ENCODE assay signal across 28 mouse cellular contexts in the genomic region with DNA sequence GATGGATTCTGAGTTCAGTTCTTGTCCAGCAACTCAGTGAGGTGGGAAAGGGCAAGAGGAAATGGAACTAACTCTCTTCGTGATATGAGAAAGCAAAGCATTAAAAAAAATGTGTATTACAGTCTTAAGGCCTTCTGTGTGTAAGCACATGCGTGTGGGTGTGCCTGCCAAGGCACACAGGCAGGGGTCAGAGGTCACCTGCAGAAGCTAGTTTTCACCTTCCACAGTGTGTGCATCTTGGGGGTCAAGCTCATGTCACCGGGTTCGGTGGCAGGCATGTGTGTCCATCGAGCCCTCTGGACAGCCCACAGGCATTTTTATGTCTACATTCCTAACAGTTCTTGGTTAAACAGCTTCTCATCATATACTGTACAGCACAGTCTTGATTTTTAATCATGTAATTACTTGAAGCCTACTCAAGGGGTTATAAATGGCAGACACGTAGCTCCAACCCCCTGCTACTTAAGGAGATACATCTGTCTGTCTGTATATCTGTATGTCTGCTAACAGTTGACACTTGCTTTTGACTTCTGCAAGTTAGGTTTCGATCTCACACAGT.
DNase-seq lines count a peak whose midpoint lies in the region; ATAC-seq and TF ChIP-seq lines count a peak whose summit lies in the region.
"Had no signal": no experiment of that assay in that cellular context is flagged by ENCODE, and none has a peak within 500 bp of the region (broad histone marks: within the 10 kb centered on the region; RNA-seq: fewer than 3 reads in every experiment).

No protein-coding gene starts in this region.

- no peaks in the 10 kb centered on the region for H3K27me3 ChIP-seq in heart, embryonic 10.5 days (ENCODE audit: insufficient read depth, poor library complexity, severe bottlenecking)
- H3K27me3 ChIP-seq in heart, embryonic 12.5 days (replicated peaks), result no peaks in the 10 kb centered on the region
- H3K27me3 ChIP-seq in lung, embryonic 15.5 days, result no peaks in the 10 kb centered on the region
- no peaks in the 10 kb centered on the region for H3K27me3 ChIP-seq in stomach, embryonic 16.5 days (ENCODE audit: control insufficient read depth, insufficient read depth, low read length)
- H3K27me3 ChIP-seq in stomach, postnatal 0 days (ENCODE audit: control insufficient read depth, insufficient read depth, low read length), result no peaks in the 10 kb centered on the region
- H3K27me3 ChIP-seq: CH12.LX; embryonic facial prominence, embryonic 12.5 days; embryonic facial prominence, embryonic 15.5 days; heart, embryonic 15.5 days; hindbrain, embryonic 13.5 days; Patski had no signal

- TF ChIP-seq CTCF in stomach, postnatal 0 days (IDR thresholded peaks at IDR 0.05; ENCODE audit: low read depth), result no peak

- peak overlapping the region; percentile 52; the same call in 1 of the 2 replicates for H3K27ac ChIP-seq in heart, embryonic 10.5 days
- H3K27ac ChIP-seq in heart, embryonic 12.5 days (ENCODE audit: poor library complexity, severe bottlenecking), result no peak overlapping the region
- no peak overlapping the region for H3K27ac ChIP-seq in lung, embryonic 15.5 days
- 0 out of 2 replicates have a peak overlapping the region, but pooled peaks have one; percentile 4 for H3K27ac ChIP-seq in stomach, embryonic 16.5 days (ENCODE audit: low read length)
- no peak overlapping the region for H3K27ac ChIP-seq in stomach, postnatal 0 days (replicated peaks)
- H3K27ac ChIP-seq: embryonic facial prominence, embryonic 12.5 days; embryonic facial prominence, embryonic 15.5 days; gastrocnemius, adult 2 months; heart, embryonic 15.5 days; hindbrain, embryonic 13.5 days had no signal

- H3K9ac ChIP-seq in heart, embryonic 12.5 days, result no peak overlapping the region
- H3K9ac ChIP-seq in lung, embryonic 15.5 days, result no peak overlapping the region
- H3K9ac ChIP-seq in stomach, embryonic 16.5 days (ENCODE audit: low read length), result no peak overlapping the region
- H3K9ac ChIP-seq in stomach, postnatal 0 days (ENCODE audit: low read length), result no peak overlapping the region
- H3K9ac ChIP-seq: embryonic facial prominence, embryonic 12.5 days; embryonic facial prominence, embryonic 15.5 days; forebrain, postnatal 0 days; heart, embryonic 15.5 days; hindbrain, embryonic 13.5 days had no signal

- no peaks in the 10 kb centered on the region for H3K36me3 ChIP-seq in heart, embryonic 10.5 days
- H3K36me3 ChIP-seq in heart, embryonic 12.5 days, result no peaks in the 10 kb centered on the region
- H3K36me3 ChIP-seq in lung, embryonic 15.5 days, result no peaks in the 10 kb centered on the region
- H3K36me3 ChIP-seq in stomach, embryonic 16.5 days (ENCODE audit: control insufficient read depth, insufficient read depth, low read length), result no peaks in the 10 kb centered on the region
- H3K36me3 ChIP-seq in stomach, postnatal 0 days (ENCODE audit: control insufficient read depth, insufficient read depth, low read length), result no peaks in the 10 kb centered on the region
- H3K36me3 ChIP-seq: embryonic facial prominence, embryonic 12.5 days; embryonic facial prominence, embryonic 15.5 days; G1E; heart, embryonic 15.5 days; hindbrain, embryonic 10.5 days; hindbrain, embryonic 13.5 days had no signal

- no peak for TF ChIP-seq EP300 in stomach, postnatal 0 days (optimal IDR thresholded peaks at IDR 0.05)

- no peaks in the 10 kb centered on the region for H3K9me3 ChIP-seq in heart, embryonic 10.5 days
- H3K9me3 ChIP-seq in heart, embryonic 12.5 days (replicated peaks), result no peaks in the 10 kb centered on the region
- no peaks in the 10 kb centered on the region for H3K9me3 ChIP-seq in lung, embryonic 15.5 days
- no peaks in the 10 kb centered on the region for H3K9me3 ChIP-seq in stomach, embryonic 16.5 days (replicated peaks; ENCODE audit: control insufficient read depth, low read length)
- H3K9me3 ChIP-seq in stomach, postnatal 0 days (ENCODE audit: control insufficient read depth, low read length), result no peaks in the 10 kb centered on the region
- H3K9me3 ChIP-seq: embryonic facial prominence, embryonic 12.5 days; embryonic facial prominence, embryonic 15.5 days; G1E; heart, embryonic 15.5 days; hindbrain, embryonic 10.5 days; hindbrain, embryonic 13.5 days had no signal

- no peak overlapping the region for H3K4me3 ChIP-seq in heart, embryonic 10.5 days
- H3K4me3 ChIP-seq in heart, embryonic 12.5 days, result no peak overlapping the region
- H3K4me3 ChIP-seq in lung, embryonic 15.5 days, result no peak overlapping the region
- H3K4me3 ChIP-seq in stomach, embryonic 16.5 days (replicated peaks; ENCODE audit: low read length), result no peak overlapping the region
- no peak overlapping the region for H3K4me3 ChIP-seq in stomach, postnatal 0 days (ENCODE audit: low read depth, low read length)
- H3K4me3 ChIP-seq: embryonic facial prominence, embryonic 12.5 days; embryonic facial prominence, embryonic 15.5 days; gastrocnemius, adult 2 months; heart, embryonic 15.5 days; hindbrain, embryonic 10.5 days; hindbrain, embryonic 13.5 days had no signal

- H3K4me2 ChIP-seq in heart, embryonic 12.5 days, result no peak overlapping the region
- H3K4me2 ChIP-seq in lung, embryonic 15.5 days, result no peak overlapping the region
- H3K4me2 ChIP-seq in stomach, embryonic 16.5 days (ENCODE audit: low read depth, low read length), result no peak overlapping the region
- no peak overlapping the region for H3K4me2 ChIP-seq in stomach, postnatal 0 days (replicated peaks; ENCODE audit: low read depth)
- H3K4me2 ChIP-seq: embryonic facial prominence, embryonic 12.5 days; embryonic facial prominence, embryonic 15.5 days; heart, embryonic 15.5 days; hindbrain, embryonic 13.5 days had no signal

- peaks cover 5% of the 10 kb centered on the region; the same call in 1 of the 2 replicates for H3K4me1 ChIP-seq in heart, embryonic 10.5 days
- no peaks in the 10 kb centered on the region for H3K4me1 ChIP-seq in heart, embryonic 12.5 days (replicated peaks)
- peaks cover 12% of the 10 kb centered on the region for H3K4me1 ChIP-seq in lung, embryonic 15.5 days
- 0 out of 2 replicates have a peak, but pooled peaks cover 8% of the 10 kb centered on the region for H3K4me1 ChIP-seq in stomach, embryonic 16.5 days (ENCODE audit: control insufficient read depth, insufficient read depth, low read length)
- no peaks in the 10 kb centered on the region; the same call in none of the 2 replicates for H3K4me1 ChIP-seq in stomach, postnatal 0 days (replicated peaks; ENCODE audit: control insufficient read depth, insufficient read depth)
- H3K4me1 ChIP-seq: embryonic facial prominence, embryonic 15.5 days; heart, embryonic 15.5 days had no signal

- ATAC-seq in heart, embryonic 12.5 days (ENCODE audit: insufficient number of reproducible peaks, low FRiP score), result no peak
- peak; percentile 59; the same call in 1 of the 2 replicates for ATAC-seq in lung, embryonic 15.5 days (ENCODE audit: borderline replicate concordance, extremely low read depth, low FRiP score, low TSS enrichment)
- ATAC-seq in stomach, embryonic 16.5 days (ENCODE audit: insufficient read depth, low FRiP score), result no peak
- ATAC-seq in stomach, postnatal 0 days (ENCODE audit: low FRiP score, low TSS enrichment), result no peak
- ATAC-seq: forebrain, embryonic 14.5 days; forebrain, postnatal 0 days; hindbrain, embryonic 16.5 days; Patski had no signal

- WGBS in heart, embryonic 10.5 days, result 80% methylated on average over 7 of the region's 7 CpGs
- WGBS in heart, embryonic 12.5 days, result 80% methylated on average over 7 of the region's 7 CpGs
- 36% methylated on average over 7 of the region's 7 CpGs for WGBS in lung, embryonic 15.5 days
- WGBS in stomach, embryonic 16.5 days, result 56% methylated on average over 7 of the region's 7 CpGs
- 52% methylated on average over 7 of the region's 7 CpGs for WGBS in stomach, postnatal 0 days

- DNase-seq in heart, embryonic 10.5 days (ENCODE audit: low spot score), result peak; percentile 56
- no peak for DNase-seq in lung, postnatal 36 days
- DNase-seq in stomach, postnatal 0 days (ENCODE audit: low spot score), result no peak
- DNase-seq: adrenal gland, postnatal 10 days; adrenal gland, postnatal 36 days; B cell, adult 2 months; cerebellum, adult 18-20 months; cerebellum, adult 9-10 months; cerebellum, postnatal 14 days; forebrain, postnatal 0 days; gastrocnemius, adult 2 months; gastrocnemius, postnatal 14 days; heart, adult 18-20 months; heart, postnatal 10 days; heart, postnatal 36 days had no signal

Comparison
In these comparisons a context has a peak if more than half of its experiments do, and no peak if none do; other contexts are left out.
1. H3K27ac ChIP-seq: peak in heart, embryonic 10.5 days (single experiment) and stomach, embryonic 16.5 days (single experiment); none in heart, embryonic 12.5 days (single experiment), lung, embryonic 15.5 days (single experiment) and stomach, postnatal 0 days (single experiment).